Mouse (Mus musculus) thymus, adult 2 months (tissue): ENCODE measurements around the gene Entpd5.

ENCODE experiments used
- CTCF ChIP-seq: fragments of 200-500 bp; IDR thresholded peaks from 2 replicates; pipeline ENCODE4 v1.5.1; 2012; ENCODE audit warnings: mild to moderate bottlenecking, control low read depth, low read length, moderate library complexity, borderline replicate concordance; ENCODE audit not compliant: control insufficient read depth, poor library complexity, insufficient read depth; ENCODE audit errors: extremely low read depth
- POLR2A ChIP-seq: fragments of 200-500 bp; IDR thresholded peaks from 2 replicates; pipeline ENCODE4 v1.6.1; 2012; ENCODE audit warnings: mild to moderate bottlenecking, low read length, control low read depth, moderate library complexity; ENCODE audit not compliant: control insufficient read depth, poor library complexity, insufficient read depth; ENCODE audit errors: extremely low read depth

- TF ChIP-seq POLR2A: no peak
- no peak for TF ChIP-seq CTCF
Observed at GRCm38 (mm10) chr12:84373831-84374481, 34.9 kb downstream of the Entpd5 start.
